Mouse (Mus musculus): ENCODE data around the gene Prokr2. TPM values are rescaled to one million over a fixed set of nuclear protein-coding genes. Genes with fewer than 3 reads are reported as not detected.

Gene Prokr2
- 0.66 and 1.5 TPM in 2 replicates for polyA plus RNA-seq (2016; fragmentation: Nextera tagmentation; extraction: Ambion mirVana)

GRCm38 (mm10) chr2:132385194-132385838, at the start of gene Prokr2:
Gene Prokr2, minus strand, starts transcription at chr2:132385447.
- no peaks in the 10 kb centered on the region for H3K36me3 ChIP-seq
- WGBS (ENCODE audit: insufficient replicate concordance) = 1% methylated on average over 29 of the region's 29 CpGs
- no peaks in the 10 kb centered on the region for H3K4me1 ChIP-seq
- H3K27ac ChIP-seq = no peak within 1 kb of the TSS
- peaks cover 66% of the 10 kb centered on the region for H3K27me3 ChIP-seq (replicated peaks)
- H3K4me3 ChIP-seq = peak within 1 kb of the TSS; percentile 50
- H3K4me2 ChIP-seq = peak within 1 kb of the TSS; percentile 68
- H3K9me3 ChIP-seq (replicated peaks) = no peaks in the 10 kb centered on the region
- H3K9ac ChIP-seq = no peak within 1 kb of the TSS
- no peak for ATAC-seq

- ATAC-seq = no peak
- Histone ChIP-seq H3K9ac (no peak overlapping the region), H3K9me3 (replicated peaks) (no peaks in the 10 kb centered on the region), H3K4me1 (no peaks in the 10 kb centered on the region), H3K36me3 (no peaks in the 10 kb centered on the region), H3K27me3 (replicated peaks) (no peaks in the 10 kb centered on the region), H3K4me3 (no peak overlapping the region), H3K27ac (no peak overlapping the region), H3K4me2 (no peak overlapping the region)
- WGBS (ENCODE audit: insufficient replicate concordance) = 59% methylated on average over 17 of the region's 17 CpGs
Measured at GRCm38 (mm10) chr2:132427160-132427941, 42.1 kb upstream of the Prokr2 start.

GRCm38 (mm10) chr2:132425576-132425975, 40.3 kb upstream of the Prokr2 start:
- WGBS (ENCODE audit: insufficient replicate concordance) = 69% methylated on average over 6 of the region's 6 CpGs
- Histone ChIP-seq H3K27ac (no peak overlapping the region), H3K4me1 (no peaks in the 10 kb centered on the region), H3K27me3 (replicated peaks) (no peaks in the 10 kb centered on the region), H3K4me2 (no peak overlapping the region), H3K36me3 (no peaks in the 10 kb centered on the region), H3K9ac (no peak overlapping the region), H3K4me3 (no peak overlapping the region), H3K9me3 (replicated peaks) (no peaks in the 10 kb centered on the region)
- ATAC-seq = no peak

- no peaks in the 10 kb centered on the region for H3K27me3 ChIP-seq (replicated peaks)
- H3K9me3 ChIP-seq (replicated peaks) = no peaks in the 10 kb centered on the region
- H3K27ac ChIP-seq = no peak overlapping the region
- H3K4me2 ChIP-seq = no peak overlapping the region
- no peaks in the 10 kb centered on the region for H3K36me3 ChIP-seq
- 68% methylated on average over 7 of the region's 7 CpGs for WGBS (ENCODE audit: insufficient replicate concordance)
- no peak overlapping the region for H3K4me3 ChIP-seq
- no peak overlapping the region for H3K9ac ChIP-seq
- H3K4me1 ChIP-seq = no peaks in the 10 kb centered on the region
- ATAC-seq = no peak
Measured at GRCm38 (mm10) chr2:132423411-132424047, 38.3 kb upstream of the Prokr2 start.

GRCm38 (mm10) chr2:132422846-132423245, 37.6 kb upstream of the Prokr2 start:
- H3K27ac ChIP-seq = no peak overlapping the region
- no peak overlapping the region for H3K9ac ChIP-seq
- no peaks in the 10 kb centered on the region for H3K9me3 ChIP-seq (replicated peaks)
- no peak for ATAC-seq
- no peak overlapping the region for H3K4me2 ChIP-seq
- no peaks in the 10 kb centered on the region for H3K4me1 ChIP-seq
- no peaks in the 10 kb centered on the region for H3K27me3 ChIP-seq (replicated peaks)
- 63% methylated on average over 9 of the region's 9 CpGs for WGBS (ENCODE audit: insufficient replicate concordance)
- no peaks in the 10 kb centered on the region for H3K36me3 ChIP-seq
- H3K4me3 ChIP-seq = no peak overlapping the region

- H3K4me2 ChIP-seq = no peak overlapping the region
- no peak overlapping the region for H3K9ac ChIP-seq
- H3K9me3 ChIP-seq (replicated peaks) = no peaks in the 10 kb centered on the region
- H3K27me3 ChIP-seq (replicated peaks) = no peaks in the 10 kb centered on the region
- H3K4me1 ChIP-seq = no peaks in the 10 kb centered on the region
- no peaks in the 10 kb centered on the region for H3K36me3 ChIP-seq
- H3K4me3 ChIP-seq = no peak overlapping the region
- no peak for ATAC-seq
- 61% methylated on average over 2 of the region's 2 CpGs for WGBS (ENCODE audit: insufficient replicate concordance)
- H3K27ac ChIP-seq = no peak overlapping the region
Measured at GRCm38 (mm10) chr2:132418414-132418813, 33.2 kb upstream of the Prokr2 start.

GRCm38 (mm10) chr2:132410126-132410525, 24.9 kb upstream of the Prokr2 start:
- H3K9me3 ChIP-seq (replicated peaks) = no peaks in the 10 kb centered on the region
- 66% methylated on average over 4 of the region's 4 CpGs for WGBS (ENCODE audit: insufficient replicate concordance)
- ATAC-seq = no peak

GRCm38 (mm10) chr2:132398136-132398535, 12.9 kb upstream of the Prokr2 start:
- H3K9ac ChIP-seq = no peak overlapping the region
- WGBS (ENCODE audit: insufficient replicate concordance) = 72% methylated on average over 8 of the region's 8 CpGs
- peaks cover 10% of the 10 kb centered on the region for H3K9me3 ChIP-seq (replicated peaks)
- no peak overlapping the region for H3K27ac ChIP-seq
- H3K36me3 ChIP-seq = no peaks in the 10 kb centered on the region
- H3K27me3 ChIP-seq (replicated peaks) = no peaks in the 10 kb centered on the region
- ATAC-seq = no peak
- H3K4me1 ChIP-seq = no peaks in the 10 kb centered on the region
- no peak overlapping the region for H3K4me3 ChIP-seq
- H3K4me2 ChIP-seq = no peak overlapping the region

More at GRCm38 (mm10) chr2:132410126-132410525, 24.9 kb upstream of the Prokr2 start:
- H3K4me1 ChIP-seq = no peaks in the 10 kb centered on the region
- no peaks in the 10 kb centered on the region for H3K36me3 ChIP-seq
- H3K4me3 ChIP-seq = no peak overlapping the region
- no peak overlapping the region for H3K4me2 ChIP-seq
- no peak overlapping the region for H3K27ac ChIP-seq
- no peak overlapping the region for H3K9ac ChIP-seq
- H3K27me3 ChIP-seq (replicated peaks) = no peaks in the 10 kb centered on the region; the same call in 1 of the 2 replicates

GRCm38 (mm10) chr2:132395753-132396152, 10.5 kb upstream of the Prokr2 start:
- no peak for ATAC-seq
- Histone ChIP-seq H3K4me3 (no peak overlapping the region), H3K9me3 (replicated peaks) (peaks cover 10% of the 10 kb centered on the region), H3K27me3 (replicated peaks) (peaks cover 7% of the 10 kb centered on the region; the same call in 1 of the 2 replicates), H3K27ac (no peak overlapping the region), H3K36me3 (no peaks in the 10 kb centered on the region), H3K4me1 (no peaks in the 10 kb centered on the region), H3K9ac (no peak overlapping the region), H3K4me2 (no peak overlapping the region)
- WGBS (ENCODE audit: insufficient replicate concordance) = 44% methylated on average over 1 of the region's 1 CpGs

GRCm38 (mm10) chr2:132390607-132391160, 5.4 kb upstream of the Prokr2 start:
- Histone ChIP-seq H3K9me3 (replicated peaks) (no peaks in the 10 kb centered on the region), H3K4me1 (no peaks in the 10 kb centered on the region), H3K36me3 (no peaks in the 10 kb centered on the region), H3K27me3 (replicated peaks) (peaks cover 37% of the 10 kb centered on the region), H3K9ac (no peak overlapping the region), H3K4me2 (no peak overlapping the region), H3K27ac (no peak overlapping the region), H3K4me3 (no peak overlapping the region)
- 71% methylated on average over 8 of the region's 8 CpGs for WGBS (ENCODE audit: insufficient replicate concordance)
- no peak for ATAC-seq

- no peaks in the 10 kb centered on the region for H3K9me3 ChIP-seq (replicated peaks)
- no peak overlapping the region for H3K9ac ChIP-seq
- H3K4me3 ChIP-seq = no peak overlapping the region
- no peak for ATAC-seq
- H3K36me3 ChIP-seq = no peaks in the 10 kb centered on the region
- no peaks in the 10 kb centered on the region for H3K4me1 ChIP-seq
- no peak overlapping the region for H3K4me2 ChIP-seq
- WGBS (ENCODE audit: insufficient replicate concordance) = 17% methylated on average over 7 of the region's 7 CpGs
- no peak overlapping the region for H3K27ac ChIP-seq
- H3K27me3 ChIP-seq (replicated peaks) = peaks cover 48% of the 10 kb centered on the region
Measured at GRCm38 (mm10) chr2:132389562-132389961, 4.3 kb upstream of the Prokr2 start.
